Mouse (Mus musculus): ENCODE results near the gene Gm28998. TPM values are rescaled to one million over a fixed set of nuclear protein-coding genes. Genes with fewer than 3 reads are reported as not detected.
"Not testable (repeated sequence)": the region's sequence is repeated elsewhere in the genome, so short reads cannot be mapped to it uniquely, and the experiment has no call there.

The Gm28998 gene
- not detected for total RNA-seq (2021)
- long read RNA-seq, experiment 1: 0 reads
- long read RNA-seq, experiment 2: 0 reads

DNA sequence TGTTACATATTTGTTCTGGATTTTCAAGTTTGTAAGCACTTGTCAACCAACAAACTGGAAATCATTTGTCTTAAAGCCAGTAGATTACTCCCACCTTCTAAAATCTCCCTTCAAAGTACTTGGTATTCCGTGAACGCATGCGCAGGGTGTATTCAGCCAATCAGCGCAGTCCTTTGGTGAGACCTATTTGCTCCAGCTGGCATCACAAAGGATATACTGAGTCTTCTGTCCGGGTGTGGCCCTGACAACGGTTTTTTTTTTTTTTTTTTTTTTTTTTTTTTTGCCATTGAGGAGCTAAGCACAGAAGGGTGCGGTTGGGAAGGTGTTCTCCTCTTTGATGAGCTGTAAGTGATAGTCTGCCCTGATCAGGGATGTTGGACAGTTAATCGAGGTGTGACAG lies at the start of gene Gm28998:
Gene Gm28998 (plus strand): TSS at position 301 of the 400 bp plus-strand sequence.
- not testable (repeated sequence) for DNase-seq (ENCODE audit: low spot score in 2 of 2)

Other genes starting within 250 kb of the Gm28998 start
- gene Gm21244, start 84.5 kb upstream of the Gm28998 start, total RNA-seq (2021): not detected
- not detected for gene Gm21788, start 151.2 kb downstream of the Gm28998 start, total RNA-seq (2021)

Measured in adrenal gland, adult 18-20 months (tissue).